Mouse (Mus musculus): ENCODE results near the gene Ergic1.
A peak's percentile ranks its signal among the peaks of the same experiment; 100 is the strongest.

Gene Ergic1

GRCm38 (mm10) chr17:26575786-26576690, 14.7 kb downstream of the Ergic1 start:
- no peak for DNase-seq (ENCODE audit: inconsistent ontology term)

GRCm38 (mm10) chr17:26576833-26577232, 15.5 kb downstream of the Ergic1 start:
- DNase-seq (ENCODE audit: inconsistent ontology term) = no peak

DNA sequence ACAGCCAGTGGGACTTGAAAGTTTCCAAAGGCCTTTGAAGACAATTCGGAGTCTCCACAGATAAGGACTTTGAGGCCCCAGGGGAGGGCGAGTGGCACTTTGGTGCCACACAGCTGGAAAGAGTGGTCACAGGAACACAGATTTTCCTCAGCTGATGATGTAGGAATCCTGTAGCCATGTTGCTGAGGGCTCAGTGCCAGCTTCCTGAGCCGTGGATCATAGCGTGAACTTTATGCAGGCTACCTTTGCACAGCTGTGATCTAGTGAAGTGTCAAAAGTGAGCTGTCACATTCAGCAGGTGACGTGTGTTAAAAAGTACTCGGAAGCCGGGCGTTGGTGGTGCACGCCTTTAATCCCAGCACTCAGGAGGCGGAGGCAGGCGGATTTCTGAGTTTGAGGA, 16.0 kb downstream of the Ergic1 start:
- DNase-seq (ENCODE audit: inconsistent ontology term) = no peak

GRCm38 (mm10) chr17:26578162-26578561, 16.9 kb downstream of the Ergic1 start:
- no peak for DNase-seq (ENCODE audit: inconsistent ontology term)

DNA sequence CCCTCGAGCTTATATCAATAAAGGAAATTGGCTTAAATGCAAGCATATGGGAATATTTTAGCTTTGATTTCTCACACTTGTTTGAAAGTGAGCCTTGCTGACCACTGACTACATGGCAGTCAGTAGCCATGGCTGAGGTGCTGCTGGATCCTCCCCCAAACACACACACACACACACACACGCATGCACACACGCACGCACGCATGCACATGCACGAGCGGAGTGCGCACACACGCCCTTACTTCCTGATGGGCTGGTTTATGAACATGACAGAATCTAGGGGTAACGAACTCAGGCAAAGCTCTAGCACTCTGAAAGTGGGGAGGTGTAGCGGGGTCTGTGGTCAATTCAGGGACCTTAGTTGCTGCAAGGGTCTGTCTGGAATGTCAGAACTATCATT, 17.5 kb downstream of the Ergic1 start:
- DNase-seq (ENCODE audit: inconsistent ontology term) = no peak

DNA sequence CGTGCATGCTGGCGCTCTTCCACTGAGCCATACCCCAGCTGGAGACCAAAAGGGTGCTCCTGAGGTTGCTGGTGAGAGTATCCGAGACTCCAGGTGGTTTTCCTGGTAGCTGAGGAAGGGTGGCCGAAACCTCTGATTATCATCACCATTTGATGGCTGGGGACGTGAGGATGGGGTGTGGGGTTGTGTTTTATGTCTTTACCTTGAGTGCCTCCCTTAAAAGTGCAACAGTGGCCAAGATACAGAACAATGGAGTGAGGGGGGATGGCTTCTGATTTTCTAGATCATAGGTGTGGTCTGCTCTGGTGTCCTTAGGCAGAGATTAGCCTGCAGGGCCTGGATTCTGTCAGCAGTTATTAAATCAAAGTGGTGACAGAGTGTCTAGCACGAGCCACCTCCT, 18.1 kb downstream of the Ergic1 start:
- DNase-seq (ENCODE audit: inconsistent ontology term) = no peak

DNA sequence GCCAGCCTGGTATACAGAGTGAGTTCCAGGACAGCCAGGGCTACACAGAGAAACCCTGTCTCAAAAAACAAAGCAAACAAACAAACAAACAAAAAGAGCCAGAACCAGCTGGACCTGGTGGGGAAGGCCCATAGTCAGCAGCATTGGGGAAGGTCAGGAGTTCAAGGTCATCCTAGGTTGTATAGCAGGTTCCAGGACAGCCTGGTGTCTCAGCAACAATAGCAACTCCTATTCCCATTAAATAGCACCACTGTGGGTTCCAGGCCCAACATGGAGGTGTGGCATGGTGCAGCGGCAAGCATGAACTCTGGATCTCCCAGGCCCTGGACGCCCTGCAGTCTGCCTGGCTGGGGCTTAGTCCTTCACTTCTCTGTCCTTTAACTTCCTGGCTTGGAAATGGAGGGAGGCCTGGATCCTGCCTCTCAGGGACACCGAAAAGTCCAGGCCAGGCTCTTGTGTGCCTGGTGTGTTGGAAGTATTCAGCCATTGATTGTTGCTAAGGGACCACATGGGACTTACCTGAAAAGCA, 19.6 kb downstream of the Ergic1 start:
- no peak for DNase-seq (ENCODE audit: inconsistent ontology term)

GRCm38 (mm10) chr17:26582297-26582696, 21.0 kb downstream of the Ergic1 start:
- DNase-seq (ENCODE audit: inconsistent ontology term) = peak; percentile 95

DNA sequence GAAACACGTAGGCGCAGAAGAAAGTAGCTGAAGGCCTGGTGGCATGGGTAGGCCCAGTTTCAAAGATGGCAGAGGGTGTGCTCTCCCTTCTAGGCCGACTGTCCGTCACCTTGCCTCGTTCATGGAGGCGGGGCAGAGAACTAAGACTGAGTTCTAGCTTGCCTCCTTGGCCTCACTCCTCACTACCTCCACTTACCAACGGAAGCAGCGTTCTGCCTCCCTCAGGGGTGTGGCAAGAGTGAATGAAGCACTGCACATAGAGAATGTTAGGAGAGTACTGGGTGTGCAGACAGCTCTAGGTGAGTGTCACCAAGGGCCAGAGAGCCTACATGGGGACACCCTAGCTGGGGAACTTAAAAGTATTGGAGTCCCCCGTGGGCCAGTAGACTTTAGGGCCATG, 21.8 kb downstream of the Ergic1 start:
- no peak for DNase-seq (ENCODE audit: inconsistent ontology term)

DNA sequence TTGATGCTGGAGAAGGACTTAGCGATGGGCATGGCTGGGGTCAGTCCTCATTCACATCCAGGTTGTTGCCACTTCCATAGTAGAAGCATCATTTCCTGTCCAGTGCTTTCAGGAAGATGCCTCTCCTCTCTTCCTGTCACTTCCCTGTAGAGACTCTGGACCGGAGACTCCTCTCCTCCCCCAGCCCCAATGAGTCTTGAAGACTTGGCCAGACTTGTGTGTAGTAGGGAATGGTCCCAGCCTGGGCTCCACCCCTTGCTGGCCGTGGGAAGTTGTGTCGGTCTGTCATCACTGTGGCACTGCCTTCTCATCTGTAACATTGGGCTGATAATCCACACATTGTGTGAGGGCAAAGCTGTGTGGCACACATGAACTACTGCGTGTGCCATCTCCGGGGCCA, 22.3 kb downstream of the Ergic1 start:
- peak; percentile 47 for DNase-seq (ENCODE audit: inconsistent ontology term)

GRCm38 (mm10) chr17:26584063-26584462, 22.8 kb downstream of the Ergic1 start:
- DNase-seq (ENCODE audit: inconsistent ontology term) = no peak

DNA sequence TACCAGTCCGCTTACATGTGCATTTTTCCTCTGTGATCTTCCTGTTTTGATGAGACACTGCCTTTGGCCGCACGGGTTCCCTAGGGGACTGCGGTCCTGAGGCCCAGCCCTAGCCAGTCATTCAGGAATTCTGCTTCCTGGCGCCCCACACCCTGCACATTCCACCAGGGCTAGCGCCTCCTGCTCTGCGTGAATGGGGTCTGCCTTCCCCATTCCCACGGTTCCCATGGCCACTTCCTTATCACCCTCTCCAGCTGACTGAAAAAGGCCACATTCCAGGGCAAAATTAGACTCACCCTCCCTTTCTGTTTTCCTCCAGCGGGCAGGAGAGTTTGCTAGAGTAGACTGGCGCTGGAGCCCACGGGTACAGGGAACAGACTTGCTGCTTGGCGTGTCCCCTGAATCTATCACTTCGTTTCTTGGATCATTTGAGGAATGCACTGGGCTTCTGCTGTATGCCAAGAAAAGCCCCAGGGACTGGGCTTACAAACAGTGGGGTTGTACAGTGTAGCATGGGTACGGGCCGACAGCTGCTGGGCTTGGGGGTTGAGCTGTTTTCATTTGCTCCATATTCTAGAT, 23.4 kb downstream of the Ergic1 start:
- DNase-seq (ENCODE audit: inconsistent ontology term) = peak; percentile 99

DNA sequence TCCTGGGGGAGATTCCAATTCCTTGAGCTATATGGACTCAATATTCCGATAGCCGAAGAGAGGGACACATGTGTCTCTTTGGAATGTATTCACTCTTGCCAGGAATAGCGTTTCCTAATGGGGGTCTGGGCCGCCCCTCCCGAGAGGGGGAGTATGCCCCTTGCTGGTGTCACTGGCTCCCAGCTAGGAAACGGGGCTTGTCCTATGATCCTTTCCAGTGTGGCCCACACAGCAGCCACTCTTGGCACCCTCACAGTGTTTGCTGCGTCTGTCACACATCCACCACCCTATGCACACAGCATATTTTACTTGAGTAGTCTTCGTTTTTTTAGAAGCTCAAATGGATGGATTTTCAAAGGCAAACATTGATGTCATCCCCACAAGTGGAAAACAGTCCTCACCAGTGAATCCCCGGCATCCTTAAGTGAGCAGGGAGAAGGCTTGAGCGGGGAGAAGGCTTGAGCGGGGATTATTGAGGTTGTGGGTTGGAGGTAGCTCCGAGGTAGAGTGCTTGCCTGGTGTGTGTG, 26.7 kb downstream of the Ergic1 start:
- no peak for DNase-seq (ENCODE audit: inconsistent ontology term)

GRCm38 (mm10) chr17:26592510-26592909, 31.2 kb downstream of the Ergic1 start:
- DNase-seq (ENCODE audit: inconsistent ontology term) = no peak

GRCm38 (mm10) chr17:26593199-26593598, 31.9 kb downstream of the Ergic1 start:
- no peak for DNase-seq (ENCODE audit: inconsistent ontology term)

GRCm38 (mm10) chr17:26594171-26594570, 32.9 kb downstream of the Ergic1 start:
- no peak for DNase-seq (ENCODE audit: inconsistent ontology term)

DNA sequence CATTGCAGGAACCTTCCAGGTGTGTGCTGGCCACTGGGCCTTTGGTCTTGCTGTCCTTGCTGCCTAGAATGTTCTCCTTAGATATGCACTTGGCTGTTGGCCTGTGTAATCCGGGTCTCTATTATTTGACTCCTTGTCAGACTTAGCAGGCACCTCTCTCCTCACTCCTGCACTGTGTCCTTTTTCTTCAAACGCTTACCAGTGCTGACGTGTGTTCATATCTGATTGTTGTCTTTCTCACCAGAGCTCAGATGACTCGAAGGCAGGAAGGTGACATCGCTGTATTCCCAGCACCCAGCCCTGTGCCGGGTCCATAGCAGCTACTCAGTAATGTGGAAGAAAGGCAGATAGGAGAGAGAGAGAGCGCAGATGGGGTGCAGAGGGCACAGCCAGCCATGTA, 33.7 kb downstream of the Ergic1 start:
- DNase-seq (ENCODE audit: inconsistent ontology term) = no peak

GRCm38 (mm10) chr17:26595448-26596167, 34.3 kb downstream of the Ergic1 start:
- no peak for DNase-seq (ENCODE audit: inconsistent ontology term)

GRCm38 (mm10) chr17:26596168-26596658, 34.9 kb downstream of the Ergic1 start:
- DNase-seq (ENCODE audit: inconsistent ontology term) = no peak

DNA sequence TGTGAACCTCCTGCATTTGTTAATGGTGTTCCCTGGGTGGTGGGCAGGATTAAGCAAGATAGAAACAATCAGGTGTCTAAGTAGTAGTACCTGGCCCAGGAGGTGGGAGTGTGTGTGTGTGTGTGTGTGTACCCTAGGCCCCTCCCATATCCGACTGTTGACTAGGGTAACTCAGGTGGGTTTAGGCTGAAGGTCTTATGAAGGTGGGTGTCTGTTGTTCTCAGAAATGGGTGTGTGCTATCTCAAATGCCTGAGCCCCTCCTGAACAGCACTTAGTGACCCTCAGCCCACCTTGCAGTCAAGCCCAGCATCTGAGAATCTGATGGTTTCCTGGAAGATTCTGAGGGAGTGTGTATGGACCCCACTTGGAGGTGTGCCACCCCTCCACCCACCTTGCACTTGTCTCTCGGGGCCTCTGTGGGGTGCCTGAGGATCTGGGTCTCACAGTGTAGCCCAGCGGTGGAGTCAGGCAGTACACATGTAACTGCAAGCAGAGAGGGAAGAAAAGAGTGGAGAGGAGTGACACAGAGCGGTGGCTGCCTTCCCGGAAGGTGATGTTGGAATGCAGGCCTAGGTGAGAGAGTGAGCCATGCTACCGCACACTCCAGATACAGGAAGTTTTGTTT, 35.7 kb downstream of the Ergic1 start:
- no peak for DNase-seq (ENCODE audit: inconsistent ontology term)

DNA sequence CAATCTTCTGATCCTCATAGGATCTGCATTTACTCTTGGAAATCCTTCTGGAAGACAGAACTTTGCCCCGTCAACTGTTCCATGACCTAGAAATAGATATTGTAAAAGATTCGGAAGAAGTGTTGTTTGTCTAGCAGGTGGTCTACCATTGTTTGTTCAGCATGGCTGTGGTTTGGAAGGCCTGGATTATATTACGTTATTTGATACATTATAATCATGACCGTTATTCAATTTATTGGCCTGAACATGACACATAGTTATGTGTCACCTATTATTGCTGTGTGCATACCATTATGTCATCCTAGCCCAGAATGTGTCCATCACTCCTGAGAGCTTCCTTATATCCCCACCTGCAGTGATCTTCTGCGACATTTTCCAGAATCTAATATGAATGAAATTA, 37.6 kb downstream of the Ergic1 start:
- DNase-seq (ENCODE audit: inconsistent ontology term) = no peak
